ENCODE assay signal across 21 mouse cellular contexts in the genomic region with DNA sequence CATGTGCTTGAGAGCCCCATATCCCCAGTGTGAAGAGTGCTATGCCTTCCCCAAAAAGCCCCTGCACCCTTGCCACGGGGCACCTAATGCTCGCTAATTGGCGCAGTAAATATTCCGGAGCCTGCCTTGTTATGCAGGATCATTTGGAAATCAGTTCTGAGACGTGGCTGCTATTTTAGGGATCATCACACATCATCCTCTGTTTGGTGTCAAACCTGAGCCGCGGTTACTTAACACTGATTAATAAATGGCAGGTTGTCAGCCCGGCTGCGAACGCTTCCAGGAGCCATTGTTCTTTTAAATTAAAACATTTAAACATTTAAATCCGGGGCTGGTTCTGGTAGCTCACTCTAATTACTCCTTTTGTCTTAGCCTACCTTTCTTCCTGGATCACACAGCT.
A peak's percentile ranks its signal among the peaks of the same experiment; 100 is the strongest.
DNase-seq lines count a peak whose midpoint lies in the region; ATAC-seq and TF ChIP-seq lines count a peak whose summit lies in the region.
"Had no signal": no experiment of that assay in that cellular context is flagged by ENCODE, and none has a peak within 500 bp of the region (broad histone marks: within the 10 kb centered on the region; RNA-seq: fewer than 3 reads in every experiment).

No protein-coding gene starts in this region.

- H3K9ac ChIP-seq in forebrain, embryonic 13.5 days: no peak overlapping the region
- H3K9ac ChIP-seq in forebrain, embryonic 11.5 days (ENCODE audit: low read length): no peak overlapping the region
- no peak overlapping the region for H3K9ac ChIP-seq in forebrain, embryonic 15.5 days (replicated peaks)
- H3K9ac ChIP-seq in forebrain, postnatal 0 days: no peak overlapping the region
- no peak overlapping the region for H3K9ac ChIP-seq in liver, postnatal 0 days (replicated peaks)
- H3K9ac ChIP-seq: embryonic facial prominence, embryonic 12.5 days had no signal

- H3K4me1 ChIP-seq in forebrain, embryonic 13.5 days: peaks cover 43% of the 10 kb centered on the region
- H3K4me1 ChIP-seq in forebrain, embryonic 11.5 days (replicated peaks; ENCODE audit: control insufficient read depth, insufficient read depth, low read length): 0 out of 2 replicates have a peak, but pooled peaks cover 2% of the 10 kb centered on the region
- H3K4me1 ChIP-seq in forebrain, embryonic 15.5 days: peaks cover 46% of the 10 kb centered on the region
- H3K4me1 ChIP-seq in forebrain, postnatal 0 days (ENCODE audit: insufficient read depth): peaks cover 4% of the 10 kb centered on the region; the same call in 1 of the 2 replicates
- H3K4me1 ChIP-seq in liver, postnatal 0 days (ENCODE audit: insufficient read depth): no peaks in the 10 kb centered on the region
- H3K4me1 ChIP-seq: embryonic facial prominence, embryonic 12.5 days had no signal

- no peak for TF ChIP-seq EP300 in liver, postnatal 0 days (IDR thresholded peaks at IDR 0.05; ENCODE audit: low read depth)

- no peak overlapping the region for H3K4me2 ChIP-seq in forebrain, embryonic 13.5 days
- H3K4me2 ChIP-seq in forebrain, embryonic 11.5 days (ENCODE audit: low read depth, low read length, severe bottlenecking): no peak overlapping the region
- no peak overlapping the region for H3K4me2 ChIP-seq in forebrain, embryonic 15.5 days (replicated peaks)
- no peak overlapping the region for H3K4me2 ChIP-seq in forebrain, postnatal 0 days (ENCODE audit: low read depth)
- H3K4me2 ChIP-seq in liver, postnatal 0 days (ENCODE audit: low read depth, low read length): no peak overlapping the region
- H3K4me2 ChIP-seq: embryonic facial prominence, embryonic 12.5 days had no signal

- no peak overlapping the region; the same call in 1 of the 2 replicates for H3K27ac ChIP-seq in forebrain, embryonic 13.5 days
- no peak overlapping the region for H3K27ac ChIP-seq in forebrain, embryonic 11.5 days (ENCODE audit: low read depth, low read length)
- H3K27ac ChIP-seq in forebrain, embryonic 15.5 days (replicated peaks): no peak overlapping the region; the same call in 1 of the 2 replicates
- H3K27ac ChIP-seq in forebrain, postnatal 0 days (ENCODE audit: low read depth, low read length): no peak overlapping the region
- H3K27ac ChIP-seq in liver, postnatal 0 days (ENCODE audit: low read depth): no peak overlapping the region
- H3K27ac ChIP-seq: embryonic facial prominence, embryonic 10.5 days; embryonic facial prominence, embryonic 12.5 days had no signal

- no peak for TF ChIP-seq POLR2A in brain, embryonic 14.5 days (IDR thresholded peaks at IDR 0.05; ENCODE audit: borderline replicate concordance, extremely low read depth, insufficient read depth, insufficient read length, poor library complexity, severe bottlenecking)

- no peak for TF ChIP-seq CTCF in brain, embryonic 14.5 days (IDR thresholded peaks at IDR 0.05; ENCODE audit: borderline replicate concordance, extremely low read depth, insufficient read depth, insufficient read length)
- no peak for TF ChIP-seq CTCF in forebrain, postnatal 0 days (IDR thresholded peaks at IDR 0.05; ENCODE audit: low read depth)
- TF ChIP-seq CTCF in liver, postnatal 0 days (IDR thresholded peaks at IDR 0.05; ENCODE audit: low read depth): no peak

- DNase-seq in forebrain, embryonic 11.5 days (ENCODE audit: low spot score): no peak
- peak; percentile 60 for DNase-seq in brain, embryonic 14.5 days (ENCODE audit: low read depth)
- DNase-seq in forebrain, postnatal 0 days: no peak
- no peak for DNase-seq in adipocyte (ENCODE audit: low spot score)
- DNase-seq in lung, postnatal 25 days (ENCODE audit: low spot score): no peak
- DNase-seq in liver, postnatal 0 days: no peak
- DNase-seq: adrenal gland, adult 2 months; adrenal gland, postnatal 10 days; adrenal gland, postnatal 25 days; cerebellum, adult 11-12 months; cerebellum, adult 2 months; cerebellum, adult 9-10 months; cerebellum, postnatal 10 days; cerebellum, postnatal 25 days had no signal

- no peaks in the 10 kb centered on the region for H3K9me3 ChIP-seq in forebrain, embryonic 13.5 days (replicated peaks)
- no peaks in the 10 kb centered on the region for H3K9me3 ChIP-seq in forebrain, embryonic 11.5 days (ENCODE audit: control insufficient read depth, low read length)
- no peaks in the 10 kb centered on the region for H3K9me3 ChIP-seq in forebrain, embryonic 15.5 days
- no peaks in the 10 kb centered on the region for H3K9me3 ChIP-seq in forebrain, postnatal 0 days (ENCODE audit: low read length)
- H3K9me3 ChIP-seq in liver, postnatal 0 days (ENCODE audit: low read length): no peaks in the 10 kb centered on the region
- H3K9me3 ChIP-seq: embryonic facial prominence, embryonic 10.5 days; embryonic facial prominence, embryonic 12.5 days had no signal

- no peak overlapping the region for H3K4me3 ChIP-seq in forebrain, embryonic 13.5 days
- no peak overlapping the region for H3K4me3 ChIP-seq in forebrain, embryonic 11.5 days (ENCODE audit: low read depth, low read length)
- no peak overlapping the region for H3K4me3 ChIP-seq in forebrain, embryonic 15.5 days
- H3K4me3 ChIP-seq in forebrain, postnatal 0 days (ENCODE audit: low read depth, low read length): no peak overlapping the region
- H3K4me3 ChIP-seq in liver, postnatal 0 days (ENCODE audit: low read depth, low read length): no peak overlapping the region
- H3K4me3 ChIP-seq: embryonic facial prominence, embryonic 10.5 days; embryonic facial prominence, embryonic 12.5 days had no signal

- no peaks in the 10 kb centered on the region for H3K27me3 ChIP-seq in forebrain, embryonic 13.5 days
- no peaks in the 10 kb centered on the region; the same call in 1 of the 2 replicates for H3K27me3 ChIP-seq in forebrain, embryonic 11.5 days (ENCODE audit: control insufficient read depth, insufficient read depth, low read length)
- H3K27me3 ChIP-seq in forebrain, embryonic 15.5 days: no peaks in the 10 kb centered on the region
- no peaks in the 10 kb centered on the region for H3K27me3 ChIP-seq in forebrain, postnatal 0 days (ENCODE audit: insufficient read depth, low read length)
- H3K27me3 ChIP-seq in liver, postnatal 0 days (ENCODE audit: insufficient read depth, low read length): no peaks in the 10 kb centered on the region
- H3K27me3 ChIP-seq: embryonic facial prominence, embryonic 12.5 days; Patski had no signal

- WGBS in forebrain, embryonic 13.5 days: 35% methylated on average over 11 of the region's 11 CpGs
- WGBS in forebrain, embryonic 11.5 days: 69% methylated on average over 11 of the region's 11 CpGs
- 28% methylated on average over 11 of the region's 11 CpGs for WGBS in forebrain, embryonic 15.5 days
- 30% methylated on average over 11 of the region's 11 CpGs for WGBS in forebrain, postnatal 0 days
- WGBS in liver, postnatal 0 days (ENCODE audit: insufficient replicate concordance): 70% methylated on average over 11 of the region's 11 CpGs

- no peaks in the 10 kb centered on the region for H3K36me3 ChIP-seq in forebrain, embryonic 13.5 days (ENCODE audit: poor library complexity, severe bottlenecking)
- no peaks in the 10 kb centered on the region for H3K36me3 ChIP-seq in forebrain, embryonic 11.5 days (ENCODE audit: control insufficient read depth, insufficient read depth, low read length)
- no peaks in the 10 kb centered on the region for H3K36me3 ChIP-seq in forebrain, embryonic 15.5 days
- H3K36me3 ChIP-seq in forebrain, postnatal 0 days (ENCODE audit: insufficient read depth): no peaks in the 10 kb centered on the region
- no peaks in the 10 kb centered on the region for H3K36me3 ChIP-seq in liver, postnatal 0 days (replicated peaks; ENCODE audit: insufficient read depth, low read length)
- H3K36me3 ChIP-seq: embryonic facial prominence, embryonic 10.5 days; embryonic facial prominence, embryonic 12.5 days; G1E had no signal

- ATAC-seq in forebrain, embryonic 13.5 days: 0 out of 2 replicates have a peak, but pooled peaks have one; percentile 28
- no peak for ATAC-seq in forebrain, embryonic 11.5 days (replicated peaks; ENCODE audit: low FRiP score)
- 0 out of 2 replicates have a peak, but pooled peaks have one; percentile 17 for ATAC-seq in forebrain, embryonic 15.5 days (replicated peaks)
- ATAC-seq in forebrain, postnatal 0 days: peak; percentile 63; the same call in 1 of the 2 replicates
- ATAC-seq in liver, postnatal 0 days: no peak
- ATAC-seq: activated CD4-positive, CD25-positive, alpha-beta regulatory T cell, adult 4 months; Patski had no signal

Comparison
In these comparisons a context has a peak if more than half of its experiments do, and no peak if none do; other contexts are left out.
1. ATAC-seq: peak in forebrain, embryonic 13.5 days (single experiment), forebrain, embryonic 15.5 days (single experiment) and forebrain, postnatal 0 days (single experiment); none in forebrain, embryonic 11.5 days (single experiment) and liver, postnatal 0 days (single experiment).